ENCODE assay signal across 11 mouse cellular contexts in genomic region chr11:109616766-109617165, GRCm38 (mm10). TPM values are rescaled to one million over a fixed set of nuclear protein-coding genes. Genes with fewer than 3 reads are reported as not detected.
DNase-seq lines count a peak whose midpoint lies in the region; ATAC-seq and TF ChIP-seq lines count a peak whose summit lies in the region.
"Had no signal": no experiment of that assay in that cellular context is flagged by ENCODE, and none has a peak within 500 bp of the region (broad histone marks: within the 10 kb centered on the region; RNA-seq: fewer than 3 reads in every experiment).

No protein-coding gene starts in this region.

- H3K27ac ChIP-seq in forebrain, postnatal 0 days (ENCODE audit: low read depth, low read length), result 0 out of 2 replicates have a peak overlapping the region, but pooled peaks have one; percentile 40
- H3K27ac ChIP-seq in forebrain, embryonic 16.5 days (ENCODE audit: low read length), result no peak overlapping the region
- H3K27ac ChIP-seq in neural tube, embryonic 15.5 days (replicated peaks), result 0 out of 2 replicates have a peak overlapping the region, but pooled peaks have one; percentile 41
- peak overlapping the region; percentile 73 for H3K27ac ChIP-seq in limb, embryonic 10.5 days
- H3K27ac ChIP-seq in stomach, postnatal 0 days (replicated peaks), result peak overlapping the region; percentile 35; the same call in 1 of the 2 replicates
- H3K27ac ChIP-seq: hindbrain, embryonic 15.5 days had no signal

- no peak overlapping the region; the same call in 1 of the 2 replicates for H3K9ac ChIP-seq in forebrain, postnatal 0 days
- H3K9ac ChIP-seq in forebrain, embryonic 16.5 days (replicated peaks; ENCODE audit: low read depth, low read length), result no peak overlapping the region
- no peak overlapping the region for H3K9ac ChIP-seq in neural tube, embryonic 15.5 days (replicated peaks)
- H3K9ac ChIP-seq in stomach, postnatal 0 days (ENCODE audit: low read length), result no peak overlapping the region
- H3K9ac ChIP-seq: hindbrain, embryonic 15.5 days had no signal

- no peak overlapping the region for H3K4me3 ChIP-seq in forebrain, postnatal 0 days (ENCODE audit: low read depth, low read length)
- no peak overlapping the region for H3K4me3 ChIP-seq in forebrain, embryonic 16.5 days (replicated peaks; ENCODE audit: low read length)
- H3K4me3 ChIP-seq in neural tube, embryonic 15.5 days (replicated peaks), result no peak overlapping the region
- no peak overlapping the region for H3K4me3 ChIP-seq in limb, embryonic 10.5 days
- no peak overlapping the region for H3K4me3 ChIP-seq in stomach, postnatal 0 days (ENCODE audit: low read depth, low read length)
- H3K4me3 ChIP-seq: hindbrain, embryonic 15.5 days had no signal

- no peak overlapping the region for H3K4me2 ChIP-seq in forebrain, postnatal 0 days (ENCODE audit: low read depth)
- no peak overlapping the region for H3K4me2 ChIP-seq in forebrain, embryonic 16.5 days (ENCODE audit: low read length)
- no peak overlapping the region for H3K4me2 ChIP-seq in neural tube, embryonic 15.5 days
- H3K4me2 ChIP-seq in stomach, postnatal 0 days (replicated peaks; ENCODE audit: low read depth), result no peak overlapping the region
- H3K4me2 ChIP-seq: hindbrain, embryonic 15.5 days had no signal

- H3K9me3 ChIP-seq in forebrain, postnatal 0 days (ENCODE audit: low read length), result no peaks in the 10 kb centered on the region
- H3K9me3 ChIP-seq in forebrain, embryonic 16.5 days (ENCODE audit: control insufficient read depth, low read length), result no peaks in the 10 kb centered on the region
- H3K9me3 ChIP-seq in neural tube, embryonic 15.5 days (replicated peaks), result no peaks in the 10 kb centered on the region
- H3K9me3 ChIP-seq in limb, embryonic 10.5 days (replicated peaks), result no peaks in the 10 kb centered on the region
- no peaks in the 10 kb centered on the region for H3K9me3 ChIP-seq in stomach, postnatal 0 days (ENCODE audit: control insufficient read depth, low read length)
- H3K9me3 ChIP-seq: hindbrain, embryonic 15.5 days had no signal

- no peak for TF ChIP-seq CTCF in forebrain, postnatal 0 days (IDR thresholded peaks at IDR 0.05; ENCODE audit: low read depth)
- TF ChIP-seq CTCF in stomach, postnatal 0 days (IDR thresholded peaks at IDR 0.05; ENCODE audit: low read depth), result no peak

- no peak for TF ChIP-seq EP300 in stomach, postnatal 0 days (optimal IDR thresholded peaks at IDR 0.05)

- WGBS in forebrain, postnatal 0 days, result 38% methylated on average over 4 of the region's 4 CpGs
- 40% methylated on average over 4 of the region's 4 CpGs for WGBS in forebrain, embryonic 16.5 days
- WGBS in neural tube, embryonic 15.5 days, result 61% methylated on average over 4 of the region's 4 CpGs
- WGBS in limb, embryonic 10.5 days, result 46% methylated on average over 4 of the region's 4 CpGs
- 49% methylated on average over 4 of the region's 4 CpGs for WGBS in stomach, postnatal 0 days

- 0 out of 2 replicates have a peak, but pooled peaks cover 4% of the 10 kb centered on the region for H3K4me1 ChIP-seq in forebrain, postnatal 0 days (ENCODE audit: insufficient read depth)
- peaks cover 4% of the 10 kb centered on the region for H3K4me1 ChIP-seq in forebrain, embryonic 16.5 days (replicated peaks; ENCODE audit: control insufficient read depth, insufficient read depth, low read length)
- peaks cover 9% of the 10 kb centered on the region; the same call in 1 of the 2 replicates for H3K4me1 ChIP-seq in neural tube, embryonic 15.5 days
- peaks cover 33% of the 10 kb centered on the region for H3K4me1 ChIP-seq in limb, embryonic 10.5 days
- no peaks in the 10 kb centered on the region for H3K4me1 ChIP-seq in stomach, postnatal 0 days (replicated peaks; ENCODE audit: control insufficient read depth, insufficient read depth)

- no peak for DNase-seq in forebrain, postnatal 0 days
- no peak for DNase-seq in neural tube, embryonic 10.5 days (ENCODE audit: extremely low spot score, low spot score)
- peak; percentile 38 for DNase-seq in limb, embryonic 10.5 days (ENCODE audit: low spot score)
- peak; percentile 46 for DNase-seq in stomach, postnatal 0 days (ENCODE audit: low spot score)
- DNase-seq in natural killer cell, adult 2 months (ENCODE audit: low spot score in 2 of 2), result no peak
- DNase-seq in gastrocnemius, postnatal 4 days (ENCODE audit: low spot score in 2 of 2), result no peak
- DNase-seq: lung, adult 2 months; right cerebral cortex, adult 18-20 months had no signal

- no peaks in the 10 kb centered on the region for H3K36me3 ChIP-seq in forebrain, postnatal 0 days (ENCODE audit: insufficient read depth)
- H3K36me3 ChIP-seq in forebrain, embryonic 16.5 days (ENCODE audit: control insufficient read depth, insufficient read depth), result no peaks in the 10 kb centered on the region
- no peaks in the 10 kb centered on the region for H3K36me3 ChIP-seq in neural tube, embryonic 15.5 days
- H3K36me3 ChIP-seq in limb, embryonic 10.5 days, result no peaks in the 10 kb centered on the region
- no peaks in the 10 kb centered on the region for H3K36me3 ChIP-seq in stomach, postnatal 0 days (ENCODE audit: control insufficient read depth, insufficient read depth, low read length)
- H3K36me3 ChIP-seq: hindbrain, embryonic 15.5 days had no signal

- no peak for ATAC-seq in forebrain, postnatal 0 days
- no peak for ATAC-seq in forebrain, embryonic 16.5 days
- no peak for ATAC-seq in neural tube, embryonic 15.5 days (ENCODE audit: low FRiP score)
- no peak for ATAC-seq in stomach, postnatal 0 days (ENCODE audit: low FRiP score, low TSS enrichment)

- no peaks in the 10 kb centered on the region for H3K27me3 ChIP-seq in forebrain, postnatal 0 days (ENCODE audit: insufficient read depth, low read length)
- 0 out of 2 replicates have a peak, but pooled peaks cover 2% of the 10 kb centered on the region for H3K27me3 ChIP-seq in forebrain, embryonic 16.5 days (replicated peaks; ENCODE audit: control insufficient read depth, insufficient read depth, low read length)
- H3K27me3 ChIP-seq in neural tube, embryonic 15.5 days (replicated peaks), result no peaks in the 10 kb centered on the region
- H3K27me3 ChIP-seq in limb, embryonic 10.5 days (ENCODE audit: low read depth, poor library complexity, severe bottlenecking), result no peaks in the 10 kb centered on the region
- H3K27me3 ChIP-seq in stomach, postnatal 0 days (ENCODE audit: control insufficient read depth, insufficient read depth, low read length), result no peaks in the 10 kb centered on the region
- H3K27me3 ChIP-seq: hindbrain, embryonic 15.5 days had no signal

RNA-seq across cellular contexts. Expression of gene Wipi1, which starts 5.0 kb away (rescaled TPM):
- 10.8 and 10.9 TPM in 2 replicates for total RNA-seq in forebrain, postnatal 0 days (2014; rRNA removed)
- 11.8 and 16.5 TPM in 2 replicates for polyA plus RNA-seq in forebrain, postnatal 0 days (2015; fragmentation: Nextera tagmentation; extraction: Ambion mirVana)
- 14.0 and 14.4 TPM in 2 replicates for polyA plus RNA-seq in forebrain, embryonic 16.5 days (2015; fragmentation: Nextera tagmentation; extraction: Ambion mirVana)
- polyA plus RNA-seq in neural tube, embryonic 15.5 days (2015; fragmentation: Nextera tagmentation; extraction: Ambion mirVana), result 16.7 and 22.5 TPM in 2 replicates
- 33.3 and 42.3 TPM in 2 replicates for polyA plus RNA-seq in limb, embryonic 10.5 days (2016; fragmentation: Nextera tagmentation; extraction: Ambion mirVana)
- polyA plus RNA-seq in stomach, postnatal 0 days (2015; fragmentation: Nextera tagmentation; extraction: Ambion mirVana), result 35.3 and 40.5 TPM in 2 replicates
- total RNA-seq in gastrocnemius, postnatal 4 days (2021), result 10 to 100 TPM; 71.1 to 86.4 TPM

RNA-seq across cellular contexts. Expression of gene Prkar1a, which starts 32.4 kb away (rescaled TPM):
- total RNA-seq in forebrain, postnatal 0 days (2014; rRNA removed), result 231 and 294 TPM in 2 replicates
- polyA plus RNA-seq in forebrain, postnatal 0 days (2015; fragmentation: Nextera tagmentation; extraction: Ambion mirVana), result 418 and 468 TPM in 2 replicates
- polyA plus RNA-seq in forebrain, embryonic 16.5 days (2015; fragmentation: Nextera tagmentation; extraction: Ambion mirVana), result 521 and 535 TPM in 2 replicates
- 451 and 458 TPM in 2 replicates for polyA plus RNA-seq in neural tube, embryonic 15.5 days (2015; fragmentation: Nextera tagmentation; extraction: Ambion mirVana)
- polyA plus RNA-seq in limb, embryonic 10.5 days (2016; fragmentation: Nextera tagmentation; extraction: Ambion mirVana), result 290 and 338 TPM in 2 replicates
- 176 and 177 TPM in 2 replicates for polyA plus RNA-seq in stomach, postnatal 0 days (2015; fragmentation: Nextera tagmentation; extraction: Ambion mirVana)
- total RNA-seq in gastrocnemius, postnatal 4 days (2021), result 100 to 1,000 TPM; 380 to 385 TPM

Comparison
In these comparisons a context has a peak if more than half of its experiments do, and no peak if none do; other contexts are left out.
1. DNase-seq: peak in limb, embryonic 10.5 days (single experiment) and stomach, postnatal 0 days (single experiment); none in forebrain, postnatal 0 days (single experiment), neural tube, embryonic 10.5 days (single experiment), natural killer cell, adult 2 months (0 of 2) and gastrocnemius, postnatal 4 days (0 of 2).